Mouse (Mus musculus): Measurements from ENCODE around the gene Acy3. TPM values are rescaled to one million over a fixed set of nuclear protein-coding genes. Genes with fewer than 3 reads are reported as not detected.
A peak's percentile ranks its signal among the peaks of the same experiment; 100 is the strongest.

The Acy3 gene
- total and polyA plus RNA-seq, 3 experiments = 0.25 to 0.83 TPM; not detected in 1

GRCm38 (mm10) chr19:4017921-4018587, 31.7 kb downstream of the Acy3 start:
- DNase-seq (ENCODE audit: extremely low read depth) = no peak
- peaks cover 9 to 20% of the 10 kb centered on the region in 2 experiments for H3K4me1 ChIP-seq (ENCODE audit: control insufficient read depth in 1 of 2, insufficient read depth in 2 of 2)
- H3K79me2 ChIP-seq (replicated peaks; ENCODE audit: control insufficient read depth, extremely low read depth, insufficient read depth, poor library complexity, severe bottlenecking) = no peaks in the 10 kb centered on the region
- peaks cover 2% of the 10 kb centered on the region for H3K27me3 ChIP-seq (replicated peaks)
- H3K9ac ChIP-seq (ENCODE audit: insufficient read depth, low read depth) = no peak overlapping the region
- H3K4me3 ChIP-seq (replicated peaks in 1 of 3; ENCODE audit: low read depth in 2 of 3, low read length in 2 of 3, poor library complexity in 1 of 3) = no peak overlapping the region
- no peaks in the 10 kb centered on the region for H3K36me3 ChIP-seq (replicated peaks in 1 of 2; ENCODE audit: control insufficient read depth in 1 of 2, insufficient read depth in 1 of 2, low read length in 1 of 2)
- H3K27ac ChIP-seq (ENCODE audit: insufficient read depth, low read depth) = no peak overlapping the region
- H3K4me2 ChIP-seq (ENCODE audit: insufficient read depth, low read depth, poor library complexity, severe bottlenecking) = no peak overlapping the region
- in situ Hi-C loops (cut with MboI; ENCODE audit: low pct_ligation_motif_present, low pct_unique_long_range_greater_than_20kb, low sequenced_read_pairs) (loop anchor here (5.0 kb wide), 2 partner anchors 34 to 69 kb away; no protein-coding TSS in a partner anchor), dilution Hi-C loops (cut with MboI; ENCODE audit: extremely low pct_ligation_motif_present, extremely low pct_unique_long_range_greater_than_20kb, low sequenced_read_pairs) (no loop called here)
- TF ChIP-seq MEF2A (IDR thresholded peaks at IDR 0.05; ENCODE audit: borderline replicate concordance, low read depth, low read length) (no peak), USF2 (conservative IDR thresholded peaks at IDR 0.05; ENCODE audit: low read depth, low read length) (no peak), HCFC1 (IDR thresholded peaks at IDR 0.05; ENCODE audit: low read depth, low read length) (no peak), ZC3H11A (IDR thresholded peaks at IDR 0.05; ENCODE audit: low read depth, low read length) (no peak), ZNF384 (IDR thresholded peaks at IDR 0.05; ENCODE audit: low read depth, low read length) (peak; percentile 59)
- H3K9me3 ChIP-seq (replicated peaks; ENCODE audit: low read length) = no peaks in the 10 kb centered on the region

GRCm38 (mm10) chr19:4018743-4019583, 32.6 kb downstream of the Acy3 start:
- no peaks in the 10 kb centered on the region for H3K9me3 ChIP-seq (replicated peaks; ENCODE audit: low read length)
- H3K9ac ChIP-seq (ENCODE audit: insufficient read depth, low read depth) = no peak overlapping the region; the same call in 1 of the 2 replicates
- TF ChIP-seq MYC (IDR thresholded peaks at IDR 0.05; ENCODE audit: low read depth, low read length) (peak; percentile 64), MAZ (IDR thresholded peaks at IDR 0.05; ENCODE audit: low read depth, low read length) (0 out of 2 replicates have a peak, but pooled peaks have one; percentile 50), RAD21 (IDR thresholded peaks at IDR 0.05; ENCODE audit: low read depth, low read length) (no peak; the same call in none of the 2 replicates), CTCF (conservative IDR thresholded peaks at IDR 0.05 in 1 of 2, IDR thresholded peaks at IDR 0.05 in 1 of 2; ENCODE audit: low read depth in 2 of 2, low read length in 2 of 2) (peak; percentile 38 to 99; a peak in 3 of 4 replicates), ELF1 (IDR thresholded peaks at IDR 0.05; ENCODE audit: low read depth, low read length) (no peak), IRF4 (IDR thresholded peaks at IDR 0.05; ENCODE audit: low read depth, low read length) (0 out of 2 replicates have a peak, but pooled peaks have one; percentile 27), SMC3 (IDR thresholded peaks at IDR 0.05; ENCODE audit: low read depth, low read length) (peak; percentile 98), NRF1 (IDR thresholded peaks at IDR 0.05; ENCODE audit: low read depth, low read length) (no peak), ZC3H11A (IDR thresholded peaks at IDR 0.05; ENCODE audit: low read depth, low read length) (peak; percentile 87), KAT2A (IDR thresholded peaks at IDR 0.05; ENCODE audit: insufficient replicate concordance, low read length) (no peak), ZMIZ1 (IDR thresholded peaks at IDR 0.05; ENCODE audit: low read depth, low read length) (no peak), MEF2A (IDR thresholded peaks at IDR 0.05; ENCODE audit: borderline replicate concordance, low read depth, low read length) (no peak)
- H3K4me2 ChIP-seq (ENCODE audit: insufficient read depth, low read depth, poor library complexity, severe bottlenecking) = peak overlapping the region; percentile 4; the same call in 1 of the 2 replicates
- in situ Hi-C loops (cut with MboI; ENCODE audit: low pct_ligation_motif_present, low pct_unique_long_range_greater_than_20kb, low sequenced_read_pairs) (loop anchor here (5.0 kb wide), 2 partner anchors 33 to 68 kb away; no protein-coding TSS in a partner anchor), dilution Hi-C loops (cut with MboI; ENCODE audit: extremely low pct_ligation_motif_present, extremely low pct_unique_long_range_greater_than_20kb, low sequenced_read_pairs) (no loop called here)
- DNase-seq (ENCODE audit: extremely low read depth) = peak; percentile 86
- H3K79me2 ChIP-seq (replicated peaks; ENCODE audit: control insufficient read depth, extremely low read depth, insufficient read depth, poor library complexity, severe bottlenecking) = no peaks in the 10 kb centered on the region
- peaks cover 2% of the 10 kb centered on the region for H3K27me3 ChIP-seq (replicated peaks)
- H3K36me3 ChIP-seq (replicated peaks in 1 of 2; ENCODE audit: control insufficient read depth in 1 of 2, insufficient read depth in 1 of 2, low read length in 1 of 2) = no peaks in the 10 kb centered on the region
- H3K27ac ChIP-seq (ENCODE audit: insufficient read depth, low read depth) = no peak overlapping the region
- H3K4me3 ChIP-seq (replicated peaks in 1 of 3; ENCODE audit: low read depth in 2 of 3, low read length in 2 of 3, poor library complexity in 1 of 3) = no peak overlapping the region
- H3K4me1 ChIP-seq (ENCODE audit: control insufficient read depth in 1 of 2, insufficient read depth in 2 of 2) = peaks cover 9 to 14% of the 10 kb centered on the region in 2 experiments

All from CH12.LX (cell line).